Mouse (Mus musculus): Measurements from ENCODE around the gene Vmn1r111.
"Not testable (repeated sequence)": the region's sequence is repeated elsewhere in the genome, so short reads cannot be mapped to it uniquely, and the experiment has no call there.

The Vmn1r111 gene

GRCm38 (mm10) chr7:20703116-20703515, at the start of gene Vmn1r111:
Gene Vmn1r111, minus strand, starts transcription at chr7:20703216.
- DNase-seq: not testable (repeated sequence)

GRCm38 (mm10) chr7:20730524-20730923, 27.5 kb upstream of the Vmn1r111 start, which contains the start of gene Gm10668:
Gene Gm10668, minus strand, starts transcription at chr7:20730624.
- not testable (repeated sequence) for DNase-seq

GRCm38 (mm10) chr7:20668618-20669017, 34.4 kb downstream of the Vmn1r111 start, which contains the start of gene Vmn1r107:
Gene Vmn1r107, plus strand, starts transcription at chr7:20668918.
- DNase-seq: not testable (repeated sequence)

Data from cerebellum, adult 9-11 months (tissue).